Mouse (Mus musculus) spleen, postnatal 4 days (tissue): ENCODE data around the gene Barhl2.

Experiments used
- DNase-seq, 2 experiments: peaks; one replicate each; pipeline ENCODE4 v3.0.0; 2022; ENCODE audit warnings: low spot score in 2 of 2

The Barhl2 gene

DNA sequence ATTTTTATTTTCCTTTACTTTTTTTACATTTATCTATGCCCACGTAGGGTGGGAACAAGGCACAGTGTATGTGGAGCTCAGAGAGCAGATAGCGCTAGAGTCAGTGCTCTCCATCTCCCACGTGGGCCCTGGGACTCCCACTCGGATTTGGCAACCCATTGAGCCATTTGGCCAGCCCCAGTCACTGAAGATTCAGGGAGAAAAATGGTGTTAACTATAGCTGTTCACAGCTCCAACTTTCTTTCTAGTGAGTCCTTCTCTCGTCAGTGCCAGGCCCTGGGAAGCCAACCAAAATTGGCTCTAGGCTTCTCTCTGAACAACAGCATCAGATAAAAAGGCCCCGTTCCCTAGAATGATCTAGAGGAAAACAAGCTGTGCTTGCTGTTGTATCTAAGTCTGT lies 42.2 kb downstream of the Barhl2 start:
- DNase-seq, result no peak

DNA sequence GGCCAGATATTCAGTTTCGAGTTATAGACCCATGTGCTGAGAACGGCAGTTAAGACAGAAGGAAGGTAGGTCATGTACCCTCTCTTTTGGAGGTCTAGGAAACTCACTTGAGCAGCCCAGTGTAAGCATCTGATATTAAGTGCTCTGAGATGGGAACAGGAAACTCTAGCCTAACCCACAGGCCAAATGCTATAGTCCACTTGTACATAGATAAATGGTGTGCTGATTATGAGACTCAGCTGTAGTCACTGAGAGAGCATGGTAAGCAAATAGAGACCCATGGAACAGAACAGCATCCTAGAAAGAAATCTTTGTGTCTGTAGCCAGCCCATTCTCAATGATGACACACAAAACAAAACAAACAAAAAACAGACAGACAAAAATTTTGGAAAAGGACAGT lies 55.2 kb downstream of the Barhl2 start:
- no peak for DNase-seq
